In the genomic region with DNA sequence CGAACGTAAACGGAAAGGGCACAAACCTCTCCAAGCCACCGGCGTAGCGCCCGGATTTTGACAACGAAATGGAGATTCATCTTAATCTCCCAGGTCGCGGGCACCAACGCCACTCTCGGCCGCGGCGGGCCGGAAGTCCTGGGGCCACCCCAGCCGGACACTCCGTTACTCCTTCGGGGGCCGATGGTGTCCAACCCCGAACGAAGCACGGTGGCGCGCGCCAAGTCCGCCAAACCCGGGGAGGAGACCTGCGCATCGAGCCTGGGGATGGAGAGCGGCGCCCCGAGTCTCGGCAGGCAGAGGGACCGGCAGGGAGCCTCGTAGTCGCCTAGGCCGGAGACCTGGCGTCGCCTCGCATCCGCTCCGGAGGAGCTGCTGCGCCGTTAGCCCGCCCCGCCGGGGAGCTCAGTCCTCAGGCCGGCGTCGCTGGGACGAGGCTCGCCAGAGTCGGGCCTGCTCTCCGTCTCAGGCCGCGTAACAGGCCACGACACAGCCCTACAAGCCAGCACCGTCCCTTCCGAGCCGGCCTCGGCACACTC, we compare ENCODE assay signal across 7 mouse cellular contexts. TPM values are rescaled to one million over a fixed set of nuclear protein-coding genes. Genes with fewer than 3 reads are reported as not detected.
A peak's percentile ranks its signal among the peaks of the same experiment; 100 is the strongest.
DNase-seq lines count a peak whose midpoint lies in the region; ATAC-seq and TF ChIP-seq lines count a peak whose summit lies in the region.

No protein-coding gene starts in this region.

- DNase-seq in embryo, embryonic 11 days: peak; percentile 78
- peak in 1 of 3 experiments; percentile 24 for DNase-seq in liver, embryonic 14.5 days (ENCODE audit: low read depth in 3 of 3, low spot score in 3 of 3)
- peak; percentile 58 for DNase-seq in urinary bladder, postnatal 25 days (ENCODE audit: low spot score)
- DNase-seq in thymus, postnatal 0 days (ENCODE audit: low spot score): no peak

- H3K4me1 ChIP-seq in megakaryocyte, embryonic 14.5 days: peaks cover 67% of the 10 kb centered on the region
- H3K4me1 ChIP-seq in heart, embryonic 16.5 days (ENCODE audit: control insufficient read depth, insufficient read depth, low read length): peaks cover 23% of the 10 kb centered on the region
- peaks cover 35% of the 10 kb centered on the region in 2 experiments for H3K4me1 ChIP-seq in liver, embryonic 14.5 days (replicated peaks; ENCODE audit: control insufficient read depth in 2 of 2, insufficient read depth in 2 of 2, low read length in 1 of 2)

- peak overlapping the region; percentile 99 for H3K9ac ChIP-seq in heart, embryonic 16.5 days (ENCODE audit: low read length)
- H3K9ac ChIP-seq in liver, embryonic 14.5 days (replicated peaks): peak overlapping the region; percentile 95

- ATAC-seq in megakaryocyte, adult 5-6 weeks (ENCODE audit: poor library complexity, severe bottlenecking): no peak
- peak; percentile 7 for ATAC-seq in heart, embryonic 16.5 days (replicated peaks; ENCODE audit: extremely low read depth, insufficient read depth, low FRiP score)
- ATAC-seq in liver, embryonic 14.5 days (ENCODE audit: insufficient read depth): peak; percentile 62

- WGBS in heart, embryonic 16.5 days: under 1% methylated on average over 56 of the region's 62 CpGs
- under 1% methylated on average over 62 of the region's 62 CpGs for WGBS in liver, embryonic 14.5 days (ENCODE audit: insufficient replicate concordance)

- H3K4me2 ChIP-seq in heart, embryonic 16.5 days (ENCODE audit: low read depth, low read length): peak overlapping the region; percentile 72
- H3K4me2 ChIP-seq in liver, embryonic 14.5 days (ENCODE audit: low read depth): peak overlapping the region; percentile 97

- TF ChIP-seq EP300 in liver, embryonic 14.5 days (IDR thresholded peaks at IDR 0.05; ENCODE audit: low read depth): no peak

- TF ChIP-seq CTCF in liver, embryonic 14.5 days (IDR thresholded peaks at IDR 0.05; ENCODE audit: low read depth): no peak

- H3K27me3 ChIP-seq in megakaryocyte, embryonic 14.5 days (replicated peaks): no peaks in the 10 kb centered on the region
- H3K27me3 ChIP-seq in heart, embryonic 16.5 days (ENCODE audit: control insufficient read depth, insufficient read depth, low read length): no peaks in the 10 kb centered on the region
- no peaks in the 10 kb centered on the region for H3K27me3 ChIP-seq in liver, embryonic 14.5 days (ENCODE audit: control insufficient read depth, insufficient read depth, low read length)

- H3K9me3 ChIP-seq in megakaryocyte, embryonic 14.5 days: no peaks in the 10 kb centered on the region
- H3K9me3 ChIP-seq in heart, embryonic 16.5 days (replicated peaks; ENCODE audit: control insufficient read depth, low read length): no peaks in the 10 kb centered on the region
- H3K9me3 ChIP-seq in liver, embryonic 14.5 days (ENCODE audit: control insufficient read depth, low read length): no peaks in the 10 kb centered on the region

- H3K36me3 ChIP-seq in megakaryocyte, embryonic 14.5 days (replicated peaks; ENCODE audit: low read length): peaks cover 48% of the 10 kb centered on the region
- H3K36me3 ChIP-seq in heart, embryonic 16.5 days (ENCODE audit: control insufficient read depth, insufficient read depth): peaks cover 8% of the 10 kb centered on the region
- peaks cover 36% of the 10 kb centered on the region for H3K36me3 ChIP-seq in liver, embryonic 14.5 days (replicated peaks; ENCODE audit: control insufficient read depth, insufficient read depth, low read depth)

- peak overlapping the region; percentile 93 for H3K4me3 ChIP-seq in megakaryocyte, embryonic 14.5 days (replicated peaks)
- H3K4me3 ChIP-seq in heart, embryonic 16.5 days (ENCODE audit: low read length): peak overlapping the region; percentile 93
- H3K4me3 ChIP-seq in liver, embryonic 14.5 days (ENCODE audit: insufficient read depth in 1 of 2, low read depth in 2 of 2, low read length in 2 of 2): peak overlapping the region; percentile 87 to 99

- peak overlapping the region; percentile 98 for H3K27ac ChIP-seq in heart, embryonic 16.5 days (ENCODE audit: low read length)
- H3K27ac ChIP-seq in liver, embryonic 14.5 days: peak overlapping the region; percentile 82

RNA-seq across cellular contexts. Expression of a gene that starts 0.4 kb away (rescaled TPM):
- polyA plus RNA-seq in megakaryocyte, embryonic 14.5 days (2012; ENCODE audit: insufficient read depth, low replicate concordance): 2.0 and 20.5 TPM in 2 replicates
- 174 and 182 TPM in 2 replicates for total RNA-seq in megakaryocyte, adult 5-6 weeks (2015)
- 86.5 and 88.9 TPM in 2 replicates for total RNA-seq in megakaryocyte, adult 5-6 weeks (2017)
- 259 and 291 TPM in 2 replicates for polyA plus RNA-seq in heart, embryonic 16.5 days (2015; fragmentation: Nextera tagmentation; extraction: Ambion mirVana)
- polyA plus RNA-seq in liver, embryonic 14.5 days (2012; rRNA removed): 45.8 and 60.8 TPM in 2 replicates
- polyA plus RNA-seq in liver, embryonic 14.5 days (2014; fragmentation: Nextera tagmentation; extraction: Ambion mirVana): 241 and 248 TPM in 2 replicates
- polyA plus RNA-seq in thymus, postnatal 0 days (2015; fragmentation: Nextera tagmentation; extraction: Ambion mirVana): 504 and 513 TPM in 2 replicates

RNA-seq across cellular contexts. Expression of a gene that starts 0.7 kb away (rescaled TPM):
- 3.9 TPM in 1 of 2 replicates, not detected in the other for polyA plus RNA-seq in megakaryocyte, embryonic 14.5 days (2012; ENCODE audit: insufficient read depth, low replicate concordance)
- 60.9 and 69.8 TPM in 2 replicates for total RNA-seq in megakaryocyte, adult 5-6 weeks (2015)
- 79.7 and 84.8 TPM in 2 replicates for total RNA-seq in megakaryocyte, adult 5-6 weeks (2017)
- 36.9 and 41.7 TPM in 2 replicates for polyA plus RNA-seq in heart, embryonic 16.5 days (2015; fragmentation: Nextera tagmentation; extraction: Ambion mirVana)
- 22.3 and 24.5 TPM in 2 replicates for polyA plus RNA-seq in liver, embryonic 14.5 days (2012; rRNA removed)
- 33.2 and 33.8 TPM in 2 replicates for polyA plus RNA-seq in liver, embryonic 14.5 days (2014; fragmentation: Nextera tagmentation; extraction: Ambion mirVana)
- polyA plus RNA-seq in thymus, postnatal 0 days (2015; fragmentation: Nextera tagmentation; extraction: Ambion mirVana): 87.7 and 96.2 TPM in 2 replicates

RNA-seq across cellular contexts. Expression of a gene that starts 43.2 kb away (rescaled TPM):
- 0.29 TPM in 1 of 2 replicates, not detected in the other for polyA plus RNA-seq in megakaryocyte, embryonic 14.5 days (2012; ENCODE audit: insufficient read depth, low replicate concordance)
- 3.0 and 3.3 TPM in 2 replicates for total RNA-seq in megakaryocyte, adult 5-6 weeks (2015)
- 9.3 and 9.4 TPM in 2 replicates for total RNA-seq in megakaryocyte, adult 5-6 weeks (2017)
- 10.1 and 11.3 TPM in 2 replicates for polyA plus RNA-seq in heart, embryonic 16.5 days (2015; fragmentation: Nextera tagmentation; extraction: Ambion mirVana)
- 1.8 and 2.1 TPM in 2 replicates for polyA plus RNA-seq in liver, embryonic 14.5 days (2012; rRNA removed)
- polyA plus RNA-seq in liver, embryonic 14.5 days (2014; fragmentation: Nextera tagmentation; extraction: Ambion mirVana): 0.41 and 1.1 TPM in 2 replicates
- 6.0 and 6.6 TPM in 2 replicates for polyA plus RNA-seq in thymus, postnatal 0 days (2015; fragmentation: Nextera tagmentation; extraction: Ambion mirVana)

RNA-seq across cellular contexts. Expression of a gene that starts 47.3 kb away (rescaled TPM):
- polyA plus RNA-seq in megakaryocyte, embryonic 14.5 days (2012; ENCODE audit: insufficient read depth, low replicate concordance): not detected in 2 replicates
- not detected in 2 replicates for total RNA-seq in megakaryocyte, adult 5-6 weeks (2015)
- 1.3 TPM in 1 of 2 replicates, not detected in the other for total RNA-seq in megakaryocyte, adult 5-6 weeks (2017)
- polyA plus RNA-seq in heart, embryonic 16.5 days (2015; fragmentation: Nextera tagmentation; extraction: Ambion mirVana): 1.8 and 1.9 TPM in 2 replicates
- 0.01 and 0.03 TPM in 2 replicates for polyA plus RNA-seq in liver, embryonic 14.5 days (2012; rRNA removed)
- 0.08 TPM in 1 of 2 replicates, not detected in the other for polyA plus RNA-seq in liver, embryonic 14.5 days (2014; fragmentation: Nextera tagmentation; extraction: Ambion mirVana)
- polyA plus RNA-seq in thymus, postnatal 0 days (2015; fragmentation: Nextera tagmentation; extraction: Ambion mirVana): 0.31 and 0.35 TPM in 2 replicates
